Mouse (Mus musculus) heart, embryonic 13.5 days (tissue): ENCODE data around the gene Dclk2. TPM values are rescaled to one million over a fixed set of nuclear protein-coding genes. Genes with fewer than 3 reads are reported as not detected.

ENCODE experiments used
- polyA plus RNA-seq: library from polyadenylated mRNA; unstranded; fragments of >200 nt; fragmentation: Nextera tagmentation; extraction: Ambion mirVana; gene quantifications from 2 replicates; pipeline ENCODE4 v1.2.1, GENCODE M21; 2015

Dclk2 gene
- polyA plus RNA-seq, 1 experiment from 2014 or later = 3.6 TPM

Other genes starting within 250 kb of the Dclk2 start
- gene Cd1d1, start 78.6 kb upstream of the Dclk2 start, polyA plus RNA-seq = 53.0 and 56.4 TPM in 2 replicates